Mouse (Mus musculus) thymus, adult 2 months (tissue): Measurements from ENCODE around the gene Cox19. TPM values are rescaled to one million over a fixed set of nuclear protein-coding genes. Genes with fewer than 3 reads are reported as not detected.

Experiments
- DNase-seq: peaks from one replicate; pipeline ENCODE4 v3.0.0; 2021
- H3K27ac ChIP-seq: fragments of 200-500 bp; 2 replicates; pipeline ENCODE4 v1.5.1; 2012; ENCODE audit warnings: low read length, control low read depth; ENCODE audit not compliant: control insufficient read depth, insufficient read depth
- H3K27me3 ChIP-seq: fragments of 200-500 bp; 2 replicates; pipeline ENCODE4 v1.6.1; 2012; ENCODE audit warnings: mild to moderate bottlenecking, low read length, moderate library complexity, mixed read lengths; ENCODE audit not compliant: control insufficient read depth, insufficient read depth
- H3K36me3 ChIP-seq: fragments of 200-500 bp; 2 replicates; pipeline ENCODE4 v1.6.1; 2012; ENCODE audit warnings: mild to moderate bottlenecking, low read length, moderate library complexity; ENCODE audit not compliant: control insufficient read depth, insufficient read depth
- H3K4me1 ChIP-seq: fragments of 200-500 bp; replicated peaks from 2 replicates; pipeline ENCODE4 v1.6.1; 2012; ENCODE audit warnings: low read length; ENCODE audit not compliant: control insufficient read depth, insufficient read depth
- H3K4me3 ChIP-seq: fragments of 200-500 bp; 2 replicates; pipeline ENCODE4 v1.5.1; 2012; ENCODE audit warnings: mild to moderate bottlenecking, low read length, control low read depth, moderate library complexity; ENCODE audit not compliant: control insufficient read depth, insufficient read depth
- CTCF ChIP-seq: fragments of 200-500 bp; IDR thresholded peaks from 2 replicates; pipeline ENCODE4 v1.5.1; 2012; ENCODE audit warnings: mild to moderate bottlenecking, control low read depth, low read length, moderate library complexity, borderline replicate concordance; ENCODE audit not compliant: control insufficient read depth, poor library complexity, insufficient read depth; ENCODE audit errors: extremely low read depth
- POLR2A ChIP-seq: fragments of 200-500 bp; IDR thresholded peaks from 2 replicates; pipeline ENCODE4 v1.6.1; 2012; ENCODE audit warnings: mild to moderate bottlenecking, low read length, control low read depth, moderate library complexity; ENCODE audit not compliant: control insufficient read depth, poor library complexity, insufficient read depth; ENCODE audit errors: extremely low read depth
- WGBS: fragments of 180-500 bp; shearing (Covaris S2); methylation state at CpG from one replicate; pipeline ENCODE4 v1.1.7; 2018; 5-methylcytosine and 5-hydroxymethylcytosine counted together
- polyA plus RNA-seq: library from polyadenylated mRNA; depleted of rRNA; stranded (reverse); fragments of >200 nt; gene quantifications from 2 replicates; pipeline ENCODE4 v1.2.3, GENCODE M21; 2012

Cox19 gene
- polyA plus RNA-seq, 1 experiment: 99.2 TPM

- H3K27me3 ChIP-seq: no peaks in the 10 kb centered on the region
- H3K27ac ChIP-seq: no peak overlapping the region
- H3K4me3 ChIP-seq: no peak overlapping the region
- H3K36me3 ChIP-seq: no peaks in the 10 kb centered on the region
- no peak for DNase-seq
- 89% methylated on average over 6 of the region's 6 CpGs for whole genome bisulfite sequencing
- H3K4me1 ChIP-seq: peaks cover 34% of the 10 kb centered on the region
- TF ChIP-seq POLR2A (no peak), CTCF (no peak)
Observed at GRCm38 (mm10) chr5:139370336-139370735, 19.1 kb upstream of the Cox19 start.

- DNase-seq: no peak
- TF ChIP-seq POLR2A: no peak
- no peak overlapping the region for H3K4me3 ChIP-seq
- peaks cover 44% of the 10 kb centered on the region for H3K4me1 ChIP-seq
- H3K27me3 ChIP-seq: no peaks in the 10 kb centered on the region
- no peak overlapping the region for H3K27ac ChIP-seq
- 94% methylated on average over 11 of the region's 11 CpGs for WGBS
- H3K36me3 ChIP-seq: no peaks in the 10 kb centered on the region
Observed at GRCm38 (mm10) chr5:139368638-139369320, 17.6 kb upstream of the Cox19 start.

GRCm38 (mm10) chr5:139367884-139368458, 16.8 kb upstream of the Cox19 start:
- no peak overlapping the region for H3K27ac ChIP-seq
- TF ChIP-seq CTCF (no peak), POLR2A (no peak)

GRCm38 (mm10) chr5:139366484-139366883, 15.3 kb upstream of the Cox19 start:
- Histone ChIP-seq H3K4me3 (no peak overlapping the region), H3K27ac (no peak overlapping the region), H3K4me1 (peaks cover 33% of the 10 kb centered on the region), H3K27me3 (no peaks in the 10 kb centered on the region), H3K36me3 (no peaks in the 10 kb centered on the region)
- no peak for DNase-seq
- no peak for TF ChIP-seq CTCF
- no peak for TF ChIP-seq POLR2A
- 86% methylated on average over 11 of the region's 11 CpGs for WGBS

More at GRCm38 (mm10) chr5:139367884-139368458, 16.8 kb upstream of the Cox19 start:
- 66% methylated on average over 4 of the region's 4 CpGs for WGBS
- no peak for DNase-seq
- H3K4me1 ChIP-seq: peaks cover 44% of the 10 kb centered on the region
- H3K27me3 ChIP-seq: no peaks in the 10 kb centered on the region
- no peaks in the 10 kb centered on the region for H3K36me3 ChIP-seq
- H3K4me3 ChIP-seq: no peak overlapping the region

GRCm38 (mm10) chr5:139365827-139366226, 14.6 kb upstream of the Cox19 start:
- no peaks in the 10 kb centered on the region for H3K36me3 ChIP-seq
- peaks cover 31% of the 10 kb centered on the region for H3K4me1 ChIP-seq
- H3K4me3 ChIP-seq: no peak overlapping the region
- H3K27me3 ChIP-seq: no peaks in the 10 kb centered on the region
- no peak for TF ChIP-seq POLR2A
- no peak for TF ChIP-seq CTCF
- no peak for DNase-seq
- no peak overlapping the region for H3K27ac ChIP-seq
- 64% methylated on average over 1 of the region's 1 CpGs for WGBS

GRCm38 (mm10) chr5:139364911-139365571, 13.8 kb upstream of the Cox19 start:
- Histone ChIP-seq H3K4me1 (peaks cover 31% of the 10 kb centered on the region), H3K27ac (0 out of 2 replicates have a peak overlapping the region, but pooled peaks have one; percentile 21), H3K36me3 (no peaks in the 10 kb centered on the region), H3K4me3 (no peak overlapping the region), H3K27me3 (no peaks in the 10 kb centered on the region)
- WGBS: 33% methylated on average over 5 of the region's 5 CpGs
- DNase-seq: no peak
- no peak for TF ChIP-seq CTCF
- no peak for TF ChIP-seq POLR2A
